Mouse (Mus musculus): ENCODE data around the gene Dcps. TPM values are rescaled to one million over a fixed set of nuclear protein-coding genes. Genes with fewer than 3 reads are reported as not detected.

Gene Dcps
- polyA plus RNA-seq, 1 experiment from 2014 or later: 74.4 TPM

DNA sequence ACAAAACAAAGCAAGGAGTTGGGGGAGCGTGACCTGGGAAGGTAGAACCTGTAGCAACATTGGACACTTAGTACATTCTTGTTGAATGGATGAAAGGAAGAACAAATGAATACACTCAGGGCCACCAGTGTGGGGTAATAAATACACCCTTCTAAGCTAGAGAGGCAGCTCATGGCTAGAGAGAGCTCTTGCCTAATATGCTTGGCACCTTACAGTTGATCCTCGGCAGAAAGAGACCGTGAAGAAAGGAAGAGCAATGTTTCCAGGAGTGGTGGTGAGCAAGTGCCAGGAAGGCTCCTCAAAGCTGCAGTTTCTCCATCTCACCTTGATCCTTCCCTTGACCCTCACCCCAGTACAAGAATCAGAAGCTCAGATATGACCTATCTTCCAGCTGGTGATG is 47.3 kb downstream of the Dcps start:
- Histone ChIP-seq H3K9me3 (ENCODE audit: control insufficient read depth, low read length) (no peaks in the 10 kb centered on the region), H3K4me2 (ENCODE audit: low read length) (no peak overlapping the region)
- WGBS: 92% methylated on average over 3 of the region's 3 CpGs

DNA sequence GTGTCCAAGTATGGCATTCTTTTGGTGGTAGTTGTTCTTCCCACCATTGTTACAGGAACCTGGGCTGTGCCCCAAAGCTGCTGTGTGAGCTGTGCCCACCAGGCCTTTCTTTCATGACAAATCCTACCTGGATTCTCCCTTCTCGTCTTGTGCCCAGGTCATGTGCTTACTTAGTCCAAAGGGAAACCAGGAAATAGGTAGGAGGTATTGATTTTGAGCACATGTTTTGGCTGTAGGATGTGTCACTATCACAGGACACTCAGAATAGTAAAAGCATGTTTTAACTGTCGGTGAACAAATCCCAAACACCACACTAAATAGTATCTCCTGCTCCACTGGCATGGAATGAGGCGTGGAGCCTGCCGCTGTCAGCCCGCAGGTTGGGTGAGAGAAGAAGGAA is 48.3 kb downstream of the Dcps start:
- Histone ChIP-seq H3K4me1 (ENCODE audit: control insufficient read depth, insufficient read depth, low read depth, low read length) (no peaks in the 10 kb centered on the region), H3K27ac (ENCODE audit: low read depth, low read length) (no peak overlapping the region), H3K36me3 (ENCODE audit: control insufficient read depth, insufficient read depth, low read length) (peaks cover 13% of the 10 kb centered on the region; the same call in 1 of the 2 replicates), H3K9me3 (ENCODE audit: control insufficient read depth, low read length) (no peaks in the 10 kb centered on the region), H3K4me3 (ENCODE audit: low read length) (no peak overlapping the region), H3K9ac (ENCODE audit: low read depth, low read length) (no peak overlapping the region), H3K27me3 (replicated peaks; ENCODE audit: control insufficient read depth, insufficient read depth, low read length) (no peaks in the 10 kb centered on the region), H3K4me2 (ENCODE audit: low read length) (no peak overlapping the region)
- 96% methylated on average over 5 of the region's 5 CpGs for WGBS
- no peak for ATAC-seq

More for the DNA sequence above, 47.3 kb downstream of the Dcps start:
- Histone ChIP-seq H3K36me3 (ENCODE audit: control insufficient read depth, insufficient read depth, low read length) (peaks cover 13% of the 10 kb centered on the region; the same call in 1 of the 2 replicates), H3K9ac (ENCODE audit: low read depth, low read length) (no peak overlapping the region), H3K27me3 (replicated peaks; ENCODE audit: control insufficient read depth, insufficient read depth, low read length) (no peaks in the 10 kb centered on the region), H3K27ac (ENCODE audit: low read depth, low read length) (no peak overlapping the region), H3K4me3 (ENCODE audit: low read length) (no peak overlapping the region), H3K4me1 (ENCODE audit: control insufficient read depth, insufficient read depth, low read depth, low read length) (no peaks in the 10 kb centered on the region)
- no peak for ATAC-seq

DNA sequence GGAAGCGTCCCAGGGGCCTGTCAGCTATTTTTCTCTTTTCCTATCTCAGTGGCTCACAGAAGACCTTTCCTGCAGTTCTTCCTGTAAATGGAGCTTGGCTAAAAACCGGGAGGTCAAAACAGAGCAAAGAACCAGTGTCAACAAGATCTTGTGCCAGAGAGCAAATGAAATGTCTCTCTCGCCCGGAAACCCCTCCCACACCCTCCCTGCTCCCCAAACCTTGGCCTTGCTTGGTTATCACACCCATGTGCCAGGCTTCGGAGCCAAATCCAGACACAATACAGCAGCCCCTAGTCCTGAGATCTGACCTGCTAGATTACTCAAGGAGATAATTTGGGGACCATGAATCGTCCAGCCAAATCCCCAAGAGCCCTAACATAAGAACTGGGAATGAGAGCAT is 48.7 kb downstream of the Dcps start:
- ATAC-seq: no peak
- no peak overlapping the region for H3K9ac ChIP-seq (ENCODE audit: low read depth, low read length)
- 79% methylated on average over 6 of the region's 6 CpGs for WGBS

DNA sequence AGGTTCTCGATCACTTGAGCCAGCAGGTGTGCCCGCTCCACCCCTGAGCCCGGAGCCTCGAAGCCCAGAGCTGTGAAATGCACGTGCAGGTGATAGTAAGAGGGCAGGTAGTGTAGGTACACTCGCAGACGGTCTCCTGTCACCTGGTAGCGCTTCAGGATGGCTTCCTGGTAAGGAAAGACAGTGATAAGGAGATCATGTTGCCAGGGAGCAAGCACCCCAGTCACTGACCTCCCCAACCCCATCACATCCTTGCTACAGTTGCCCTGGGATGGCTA is 51.2 kb downstream of the Dcps start:
- Histone ChIP-seq H3K9me3 (ENCODE audit: control insufficient read depth, low read length) (no peaks in the 10 kb centered on the region), H3K4me1 (ENCODE audit: control insufficient read depth, insufficient read depth, low read depth, low read length) (no peaks in the 10 kb centered on the region), H3K4me2 (ENCODE audit: low read length) (no peak overlapping the region), H3K4me3 (ENCODE audit: low read length) (no peak overlapping the region), H3K36me3 (ENCODE audit: control insufficient read depth, insufficient read depth, low read length) (peaks cover 13% of the 10 kb centered on the region; the same call in 1 of the 2 replicates), H3K9ac (ENCODE audit: low read depth, low read length) (no peak overlapping the region), H3K27ac (ENCODE audit: low read depth, low read length) (no peak overlapping the region), H3K27me3 (replicated peaks; ENCODE audit: control insufficient read depth, insufficient read depth, low read length) (no peaks in the 10 kb centered on the region)
- ATAC-seq: no peak
- WGBS: 92% methylated on average over 8 of the region's 8 CpGs

More for the DNA sequence above, 48.7 kb downstream of the Dcps start:
- H3K27ac ChIP-seq (ENCODE audit: low read depth, low read length): no peak overlapping the region
- H3K4me2 ChIP-seq (ENCODE audit: low read length): no peak overlapping the region
- H3K36me3 ChIP-seq (ENCODE audit: control insufficient read depth, insufficient read depth, low read length): peaks cover 13% of the 10 kb centered on the region; the same call in 1 of the 2 replicates
- H3K4me1 ChIP-seq (ENCODE audit: control insufficient read depth, insufficient read depth, low read depth, low read length): no peaks in the 10 kb centered on the region
- H3K27me3 ChIP-seq (replicated peaks; ENCODE audit: control insufficient read depth, insufficient read depth, low read length): no peaks in the 10 kb centered on the region
- H3K9me3 ChIP-seq (ENCODE audit: control insufficient read depth, low read length): no peaks in the 10 kb centered on the region
- no peak overlapping the region for H3K4me3 ChIP-seq (ENCODE audit: low read length)

DNA sequence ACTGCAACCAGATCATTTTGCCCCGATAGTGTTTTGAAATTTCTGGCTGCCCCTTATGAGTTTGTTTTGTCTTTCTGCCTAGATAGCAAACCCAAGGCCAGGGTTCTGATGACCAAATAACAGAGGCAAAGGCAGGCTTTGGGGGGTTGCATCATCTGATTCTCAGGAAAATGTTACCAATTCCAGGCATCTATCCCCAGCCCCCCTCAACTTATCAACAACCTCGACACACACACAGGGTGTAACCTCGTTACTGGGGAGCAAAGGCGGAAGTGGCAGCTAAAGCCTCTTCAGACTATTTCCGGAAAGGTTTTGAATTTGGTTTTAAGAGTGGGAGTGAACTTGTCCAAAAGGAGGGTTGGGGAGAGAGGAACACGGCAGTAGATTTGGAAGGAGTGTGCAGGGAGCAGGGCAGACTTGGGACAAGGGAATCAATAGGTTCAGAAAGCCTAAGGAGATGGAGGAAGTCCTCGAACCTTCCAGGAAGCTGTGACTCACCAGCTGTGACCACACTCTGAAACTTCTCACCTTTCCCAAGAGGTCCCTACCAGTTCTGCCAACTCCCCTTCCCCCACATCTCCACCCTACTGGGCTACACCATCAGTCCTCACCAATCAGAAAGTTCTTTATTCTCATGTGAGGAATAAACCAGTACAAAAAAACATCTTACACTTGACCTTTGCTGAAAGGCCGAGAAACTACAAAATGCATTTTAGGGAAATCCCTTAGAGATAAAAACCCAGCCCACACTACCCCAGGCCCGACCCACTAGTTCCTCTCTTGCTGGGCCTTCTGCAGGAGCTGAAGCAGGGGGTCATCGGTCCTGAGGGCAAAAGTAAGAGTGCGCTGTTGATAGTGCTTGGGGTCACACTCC is 51.8 kb downstream of the Dcps start:
- Histone ChIP-seq H3K27ac (ENCODE audit: low read depth, low read length) (no peak overlapping the region), H3K27me3 (replicated peaks; ENCODE audit: control insufficient read depth, insufficient read depth, low read length) (no peaks in the 10 kb centered on the region), H3K4me2 (ENCODE audit: low read length) (no peak overlapping the region), H3K9me3 (ENCODE audit: control insufficient read depth, low read length) (no peaks in the 10 kb centered on the region), H3K36me3 (ENCODE audit: control insufficient read depth, insufficient read depth, low read length) (peaks cover 13% of the 10 kb centered on the region; the same call in 1 of the 2 replicates), H3K9ac (ENCODE audit: low read depth, low read length) (no peak overlapping the region), H3K4me3 (ENCODE audit: low read length) (no peak overlapping the region), H3K4me1 (ENCODE audit: control insufficient read depth, insufficient read depth, low read depth, low read length) (no peaks in the 10 kb centered on the region)
- no peak for ATAC-seq
- 92% methylated on average over 11 of the region's 11 CpGs for WGBS

DNA sequence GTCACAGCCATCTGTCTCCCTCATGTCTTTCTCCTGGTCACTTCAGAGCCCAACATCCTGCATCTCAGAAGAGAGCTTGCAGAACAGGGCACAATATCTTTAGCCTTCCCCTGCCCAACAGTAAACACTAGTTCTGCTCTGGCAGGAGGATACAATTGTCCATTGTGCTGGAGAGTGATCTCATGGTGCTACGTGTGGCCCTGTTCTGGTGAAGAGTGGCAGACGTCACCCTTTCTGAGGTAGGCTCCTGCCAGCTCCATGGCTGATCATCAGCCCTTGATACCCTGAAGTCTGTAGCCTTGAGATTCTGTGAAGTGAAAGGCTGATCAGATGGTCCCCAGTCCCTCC is 52.4 kb downstream of the Dcps start:
- ATAC-seq: no peak
- no peaks in the 10 kb centered on the region for H3K4me1 ChIP-seq (ENCODE audit: control insufficient read depth, insufficient read depth, low read depth, low read length)
- H3K36me3 ChIP-seq (ENCODE audit: control insufficient read depth, insufficient read depth, low read length): peaks cover 13% of the 10 kb centered on the region; the same call in 1 of the 2 replicates
- 67% methylated on average over 2 of the region's 2 CpGs for WGBS
- no peak overlapping the region for H3K4me3 ChIP-seq (ENCODE audit: low read length)
- no peaks in the 10 kb centered on the region for H3K27me3 ChIP-seq (replicated peaks; ENCODE audit: control insufficient read depth, insufficient read depth, low read length)
- H3K4me2 ChIP-seq (ENCODE audit: low read length): no peak overlapping the region
- no peak overlapping the region for H3K27ac ChIP-seq (ENCODE audit: low read depth, low read length)
- no peaks in the 10 kb centered on the region for H3K9me3 ChIP-seq (ENCODE audit: control insufficient read depth, low read length)
- no peak overlapping the region for H3K9ac ChIP-seq (ENCODE audit: low read depth, low read length)

DNA sequence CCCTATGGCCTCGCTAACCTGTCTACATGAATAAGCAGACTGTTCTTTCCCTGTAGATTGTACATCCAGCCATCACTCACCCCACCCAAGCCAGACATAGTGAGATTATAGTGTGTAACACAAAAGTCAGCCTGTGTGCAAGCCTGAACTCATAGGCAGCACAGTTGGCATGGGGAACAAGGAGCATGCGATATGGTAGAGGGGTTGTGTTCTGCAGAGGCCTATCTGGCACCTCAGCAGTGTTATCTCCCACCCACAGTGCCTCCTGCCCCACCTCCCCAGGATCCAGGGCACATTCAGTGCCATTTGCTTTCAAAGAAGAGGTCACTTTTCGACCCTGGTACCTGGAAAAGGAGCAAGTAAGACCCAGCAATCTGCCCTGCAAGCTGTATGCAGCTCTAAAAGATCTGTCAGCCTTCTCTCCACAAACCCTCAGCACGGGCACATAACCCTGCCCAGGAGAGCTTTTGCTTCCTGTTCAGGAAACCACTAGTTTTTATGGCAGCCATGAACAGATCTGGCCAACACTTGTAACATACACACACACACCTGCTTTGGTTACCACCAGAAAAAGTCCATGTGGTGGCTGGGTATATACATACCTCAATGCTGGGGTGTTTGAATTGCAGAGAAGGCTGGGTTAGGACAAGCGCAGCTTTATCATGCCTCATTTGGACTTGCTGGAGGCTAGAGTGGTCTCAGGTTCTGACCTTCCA is 53.2 kb downstream of the Dcps start:
- 81% methylated on average over 5 of the region's 5 CpGs for WGBS

DNA sequence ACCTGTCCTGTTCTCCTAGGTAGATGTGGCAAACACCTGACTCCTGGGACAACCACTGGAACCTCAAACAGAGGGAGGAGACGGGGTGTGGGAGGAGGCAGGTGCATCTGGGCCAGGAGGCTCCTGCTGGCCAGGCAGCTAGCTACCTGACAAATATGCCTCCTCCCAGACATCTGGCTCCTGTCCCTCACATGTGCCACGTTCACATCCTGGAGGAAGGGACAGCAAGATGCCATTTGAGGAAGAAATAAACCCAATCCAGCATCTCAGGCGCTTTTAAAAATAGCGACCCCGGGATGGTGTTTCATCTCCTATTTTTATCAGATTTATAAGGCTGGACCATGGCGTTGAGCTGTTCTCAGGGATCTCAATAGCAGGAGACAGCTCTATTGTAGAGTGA is 56.7 kb downstream of the Dcps start, which contains the start of gene St3gal4:
Gene St3gal4, minus strand, starts transcription at position 101 of the 400 bp plus-strand sequence.
- 78% methylated on average over 6 of the region's 6 CpGs for WGBS
- no peak within 1 kb of the TSS for H3K9ac ChIP-seq (ENCODE audit: low read depth, low read length)

More for the DNA sequence above, 53.2 kb downstream of the Dcps start:
- H3K9me3 ChIP-seq (ENCODE audit: control insufficient read depth, low read length): no peaks in the 10 kb centered on the region
- peaks cover 4% of the 10 kb centered on the region for H3K4me1 ChIP-seq (ENCODE audit: control insufficient read depth, insufficient read depth, low read depth, low read length)
- no peaks in the 10 kb centered on the region for H3K27me3 ChIP-seq (replicated peaks; ENCODE audit: control insufficient read depth, insufficient read depth, low read length)
- H3K4me2 ChIP-seq (ENCODE audit: low read length): no peak overlapping the region
- no peak for ATAC-seq
- H3K9ac ChIP-seq (ENCODE audit: low read depth, low read length): no peak overlapping the region
- H3K27ac ChIP-seq (ENCODE audit: low read depth, low read length): no peak overlapping the region
- peaks cover 13% of the 10 kb centered on the region; the same call in 1 of the 2 replicates for H3K36me3 ChIP-seq (ENCODE audit: control insufficient read depth, insufficient read depth, low read length)
- H3K4me3 ChIP-seq (ENCODE audit: low read length): no peak overlapping the region

DNA sequence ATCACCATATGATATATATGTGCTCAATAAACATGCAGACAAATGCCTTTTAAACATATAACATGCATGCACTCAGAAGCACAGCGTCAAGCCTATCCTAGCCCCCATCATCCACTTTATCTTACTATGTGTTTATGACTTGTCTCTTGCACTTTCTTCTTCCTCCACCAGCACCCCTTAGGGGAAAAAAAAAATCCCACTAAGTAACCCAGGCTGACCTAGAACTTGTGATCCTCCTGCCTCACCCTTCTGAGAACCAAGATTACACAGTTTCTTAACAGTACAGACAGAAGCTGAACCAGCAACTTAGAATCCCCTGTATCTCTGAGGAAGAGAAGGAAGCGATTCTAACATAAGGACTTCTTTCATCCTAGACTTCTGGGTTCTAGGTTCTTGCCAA is 57.3 kb downstream of the Dcps start:
- H3K36me3 ChIP-seq (ENCODE audit: control insufficient read depth, insufficient read depth, low read length): no peaks in the 10 kb centered on the region
- ATAC-seq: no peak
- 95% methylated on average over 2 of the region's 2 CpGs for WGBS
- no peaks in the 10 kb centered on the region for H3K9me3 ChIP-seq (ENCODE audit: control insufficient read depth, low read length)
- H3K4me2 ChIP-seq (ENCODE audit: low read length): no peak overlapping the region
- no peak overlapping the region for H3K9ac ChIP-seq (ENCODE audit: low read depth, low read length)
- peaks cover 14% of the 10 kb centered on the region for H3K4me1 ChIP-seq (ENCODE audit: control insufficient read depth, insufficient read depth, low read depth, low read length)
- no peak overlapping the region for H3K4me3 ChIP-seq (ENCODE audit: low read length)
- no peaks in the 10 kb centered on the region for H3K27me3 ChIP-seq (replicated peaks; ENCODE audit: control insufficient read depth, insufficient read depth, low read length)
- H3K27ac ChIP-seq (ENCODE audit: low read depth, low read length): no peak overlapping the region

More for the DNA sequence above, 56.7 kb downstream of the Dcps start, which contains the start of gene St3gal4:
- H3K27ac ChIP-seq (ENCODE audit: low read depth, low read length): no peak within 1 kb of the TSS
- no peak for ATAC-seq
- no peaks in the 10 kb centered on the region for H3K9me3 ChIP-seq (ENCODE audit: control insufficient read depth, low read length)
- no peak within 1 kb of the TSS for H3K4me2 ChIP-seq (ENCODE audit: low read length)
- no peak within 1 kb of the TSS for H3K4me3 ChIP-seq (ENCODE audit: low read length)
- H3K27me3 ChIP-seq (replicated peaks; ENCODE audit: control insufficient read depth, insufficient read depth, low read length): no peaks in the 10 kb centered on the region
- no peaks in the 10 kb centered on the region for H3K36me3 ChIP-seq (ENCODE audit: control insufficient read depth, insufficient read depth, low read length)
- peaks cover 14% of the 10 kb centered on the region for H3K4me1 ChIP-seq (ENCODE audit: control insufficient read depth, insufficient read depth, low read depth, low read length)

Measured in hindbrain, embryonic 16.5 days (tissue).